18 mouse cellular contexts compared by ENCODE assay signal in genomic region chr3:90454931-90455330, GRCm38 (mm10). TPM values are rescaled to one million over a fixed set of nuclear protein-coding genes. Genes with fewer than 3 reads are reported as not detected.
"Had no signal": no experiment of that assay in that cellular context is flagged by ENCODE, and none has a peak within 500 bp of the region (broad histone marks: within the 10 kb centered on the region; RNA-seq: fewer than 3 reads in every experiment).

No protein-coding gene starts in this region.

- DNase-seq: kidney, adult 11 months; kidney, adult 8-10 months; kidney, postnatal 10 days; kidney, postnatal 36 days; layer of hippocampus, postnatal 36 days; left cerebral cortex, postnatal 4 days; liver; liver, embryonic 13.5 days; lung, adult 2 months; lung, postnatal 14 days; lung, postnatal 4 days; midbrain, embryonic 14.5 days; right cerebral cortex, adult 18-20 months; right cerebral cortex, postnatal 14 days; right cerebral cortex, postnatal 4 days; thymus, postnatal 25 days had no signal

RNA-seq across cellular contexts. Expression of gene Npr1, which starts 10.7 kb away (rescaled TPM):
- total RNA-seq: megakaryocyte progenitor cell, adult 5-6 weeks; megakaryocyte-erythroid progenitor cell, adult 5-6 weeks had no signal
